Mouse (Mus musculus): ENCODE measurements around the gene Nptx1. TPM values are rescaled to one million over a fixed set of nuclear protein-coding genes. Genes with fewer than 3 reads are reported as not detected.

Gene Nptx1
- polyA plus RNA-seq, 1 experiment from 2014 or later = 1.2 TPM

- H3K4me3 ChIP-seq (ENCODE audit: low read length) = no peak overlapping the region
- no peak overlapping the region for H3K9ac ChIP-seq (ENCODE audit: low read length)
- H3K4me1 ChIP-seq (replicated peaks; ENCODE audit: control insufficient read depth, insufficient read depth, low read length) = no peaks in the 10 kb centered on the region
- no peak overlapping the region for H3K27ac ChIP-seq (ENCODE audit: low read length)
- no peak for ATAC-seq (ENCODE audit: low read depth)
- H3K9me3 ChIP-seq (ENCODE audit: control insufficient read depth, low read length) = no peaks in the 10 kb centered on the region
- no peaks in the 10 kb centered on the region for H3K36me3 ChIP-seq (ENCODE audit: control insufficient read depth, insufficient read depth, low read length)
- 62% methylated on average over 7 of the region's 7 CpGs for WGBS
- H3K4me2 ChIP-seq (ENCODE audit: low read depth, low read length) = no peak overlapping the region
- no peaks in the 10 kb centered on the region for H3K27me3 ChIP-seq (ENCODE audit: control insufficient read depth, insufficient read depth, low read depth, low read length)
These were observed 13.8 kb downstream of the Nptx1 start for GRCm38 (mm10) chr11:119533745-119534144.

- no peak overlapping the region for H3K4me3 ChIP-seq (ENCODE audit: low read length)
- no peak overlapping the region for H3K4me2 ChIP-seq (ENCODE audit: low read depth, low read length)
- no peak overlapping the region for H3K9ac ChIP-seq (ENCODE audit: low read length)
- no peaks in the 10 kb centered on the region for H3K36me3 ChIP-seq (ENCODE audit: control insufficient read depth, insufficient read depth, low read length)
- H3K27me3 ChIP-seq (ENCODE audit: control insufficient read depth, insufficient read depth, low read depth, low read length) = no peaks in the 10 kb centered on the region
- H3K27ac ChIP-seq (ENCODE audit: low read length) = no peak overlapping the region
- no peaks in the 10 kb centered on the region for H3K4me1 ChIP-seq (replicated peaks; ENCODE audit: control insufficient read depth, insufficient read depth, low read length)
- no peak for ATAC-seq (ENCODE audit: low read depth)
- 62% methylated on average over 8 of the region's 8 CpGs for WGBS
- no peaks in the 10 kb centered on the region for H3K9me3 ChIP-seq (ENCODE audit: control insufficient read depth, low read length)
These were observed 15.1 kb downstream of the Nptx1 start for GRCm38 (mm10) chr11:119532460-119532859.

- no peaks in the 10 kb centered on the region for H3K27me3 ChIP-seq (ENCODE audit: control insufficient read depth, insufficient read depth, low read depth, low read length)
- ATAC-seq (ENCODE audit: low read depth) = no peak
- 49% methylated on average over 11 of the region's 11 CpGs for WGBS
These were observed 18.6 kb downstream of the Nptx1 start for GRCm38 (mm10) chr11:119528930-119529329.

GRCm38 (mm10) chr11:119526068-119526966 lies 21.2 kb downstream of the Nptx1 start:
- Histone ChIP-seq H3K4me2 (ENCODE audit: low read depth, low read length) (no peak overlapping the region), H3K27ac (ENCODE audit: low read length) (no peak overlapping the region), H3K9ac (ENCODE audit: low read length) (no peak overlapping the region), H3K4me3 (ENCODE audit: low read length) (no peak overlapping the region), H3K9me3 (ENCODE audit: control insufficient read depth, low read length) (no peaks in the 10 kb centered on the region), H3K4me1 (replicated peaks; ENCODE audit: control insufficient read depth, insufficient read depth, low read length) (peaks cover 2% of the 10 kb centered on the region; the same call in 1 of the 2 replicates), H3K27me3 (ENCODE audit: control insufficient read depth, insufficient read depth, low read depth, low read length) (no peaks in the 10 kb centered on the region), H3K36me3 (ENCODE audit: control insufficient read depth, insufficient read depth, low read length) (no peaks in the 10 kb centered on the region)
- no peak for ATAC-seq (ENCODE audit: low read depth)
- WGBS = 74% methylated on average over 14 of the region's 14 CpGs

More at GRCm38 (mm10) chr11:119528930-119529329, 18.6 kb downstream of the Nptx1 start:
- no peak overlapping the region for H3K27ac ChIP-seq (ENCODE audit: low read length)
- H3K4me2 ChIP-seq (ENCODE audit: low read depth, low read length) = no peak overlapping the region
- peaks cover 2% of the 10 kb centered on the region; the same call in 1 of the 2 replicates for H3K4me1 ChIP-seq (replicated peaks; ENCODE audit: control insufficient read depth, insufficient read depth, low read length)
- no peak overlapping the region for H3K4me3 ChIP-seq (ENCODE audit: low read length)
- no peak overlapping the region for H3K9ac ChIP-seq (ENCODE audit: low read length)
- no peaks in the 10 kb centered on the region for H3K36me3 ChIP-seq (ENCODE audit: control insufficient read depth, insufficient read depth, low read length)
- no peaks in the 10 kb centered on the region for H3K9me3 ChIP-seq (ENCODE audit: control insufficient read depth, low read length)

- no peaks in the 10 kb centered on the region for H3K9me3 ChIP-seq (ENCODE audit: control insufficient read depth, low read length)
- WGBS = under 1% methylated on average over 33 of the region's 33 CpGs
- H3K27me3 ChIP-seq (ENCODE audit: control insufficient read depth, insufficient read depth, low read depth, low read length) = no peaks in the 10 kb centered on the region
- peak; percentile 98 for ATAC-seq (ENCODE audit: low read depth)
- H3K9ac ChIP-seq (ENCODE audit: low read length) = peak overlapping the region; percentile 73
- H3K4me1 ChIP-seq (replicated peaks; ENCODE audit: control insufficient read depth, insufficient read depth, low read length) = peaks cover 2% of the 10 kb centered on the region; the same call in 1 of the 2 replicates
- no peak overlapping the region for H3K27ac ChIP-seq (ENCODE audit: low read length)
- H3K4me2 ChIP-seq (ENCODE audit: low read depth, low read length) = peak overlapping the region; percentile 81
- no peaks in the 10 kb centered on the region for H3K36me3 ChIP-seq (ENCODE audit: control insufficient read depth, insufficient read depth, low read length)
- H3K4me3 ChIP-seq (ENCODE audit: low read length) = peak overlapping the region; percentile 60
These were observed 23.0 kb downstream of the Nptx1 start for GRCm38 (mm10) chr11:119524545-119524949.

- H3K27me3 ChIP-seq (ENCODE audit: control insufficient read depth, insufficient read depth, low read depth, low read length) = no peaks in the 10 kb centered on the region
- H3K27ac ChIP-seq (ENCODE audit: low read length) = 0 out of 2 replicates have a peak overlapping the region, but pooled peaks have one; percentile 6
- no peak overlapping the region for H3K4me3 ChIP-seq (ENCODE audit: low read length)
- peaks cover 2% of the 10 kb centered on the region; the same call in 1 of the 2 replicates for H3K4me1 ChIP-seq (replicated peaks; ENCODE audit: control insufficient read depth, insufficient read depth, low read length)
- no peak overlapping the region for H3K9ac ChIP-seq (ENCODE audit: low read length)
- H3K4me2 ChIP-seq (ENCODE audit: low read depth, low read length) = no peak overlapping the region
- ATAC-seq (ENCODE audit: low read depth) = no peak
- H3K36me3 ChIP-seq (ENCODE audit: control insufficient read depth, insufficient read depth, low read length) = no peaks in the 10 kb centered on the region
- WGBS = 85% methylated on average over 3 of the region's 3 CpGs
- no peaks in the 10 kb centered on the region for H3K9me3 ChIP-seq (ENCODE audit: control insufficient read depth, low read length)
These were observed 24.2 kb downstream of the Nptx1 start for GRCm38 (mm10) chr11:119523392-119523791.

- Histone ChIP-seq H3K9me3 (ENCODE audit: control insufficient read depth, low read length) (no peaks in the 10 kb centered on the region), H3K4me2 (ENCODE audit: low read depth, low read length) (no peak overlapping the region), H3K4me1 (replicated peaks; ENCODE audit: control insufficient read depth, insufficient read depth, low read length) (peaks cover 2% of the 10 kb centered on the region; the same call in 1 of the 2 replicates), H3K4me3 (ENCODE audit: low read length) (no peak overlapping the region), H3K36me3 (ENCODE audit: control insufficient read depth, insufficient read depth, low read length) (no peaks in the 10 kb centered on the region), H3K27ac (ENCODE audit: low read length) (peak overlapping the region; percentile 53), H3K27me3 (ENCODE audit: control insufficient read depth, insufficient read depth, low read depth, low read length) (no peaks in the 10 kb centered on the region), H3K9ac (ENCODE audit: low read length) (no peak overlapping the region)
- WGBS = 63% methylated on average over 8 of the region's 8 CpGs
- no peak for ATAC-seq (ENCODE audit: low read depth)
These were observed 24.8 kb downstream of the Nptx1 start for GRCm38 (mm10) chr11:119522779-119523178.

- WGBS = 70% methylated on average over 6 of the region's 6 CpGs
- H3K27ac ChIP-seq (ENCODE audit: low read length) = peak overlapping the region; percentile 67
- no peak; the same call in 1 of the 2 replicates for ATAC-seq (ENCODE audit: low read depth)
- no peaks in the 10 kb centered on the region for H3K9me3 ChIP-seq (ENCODE audit: control insufficient read depth, low read length)
- H3K4me1 ChIP-seq (replicated peaks; ENCODE audit: control insufficient read depth, insufficient read depth, low read length) = peaks cover 2% of the 10 kb centered on the region; the same call in 1 of the 2 replicates
- H3K27me3 ChIP-seq (ENCODE audit: control insufficient read depth, insufficient read depth, low read depth, low read length) = no peaks in the 10 kb centered on the region
- no peak overlapping the region for H3K4me2 ChIP-seq (ENCODE audit: low read depth, low read length)
- H3K36me3 ChIP-seq (ENCODE audit: control insufficient read depth, insufficient read depth, low read length) = no peaks in the 10 kb centered on the region
- H3K4me3 ChIP-seq (ENCODE audit: low read length) = no peak overlapping the region
- H3K9ac ChIP-seq (ENCODE audit: low read length) = no peak overlapping the region
These were observed 25.4 kb downstream of the Nptx1 start for GRCm38 (mm10) chr11:119521920-119522710.

- ATAC-seq (ENCODE audit: low read depth) = no peak
- Histone ChIP-seq H3K27ac (ENCODE audit: low read length) (no peak overlapping the region), H3K4me1 (replicated peaks; ENCODE audit: control insufficient read depth, insufficient read depth, low read length) (peaks cover 2% of the 10 kb centered on the region; the same call in 1 of the 2 replicates), H3K36me3 (ENCODE audit: control insufficient read depth, insufficient read depth, low read length) (no peaks in the 10 kb centered on the region), H3K9me3 (ENCODE audit: control insufficient read depth, low read length) (no peaks in the 10 kb centered on the region), H3K4me3 (ENCODE audit: low read length) (no peak overlapping the region), H3K27me3 (ENCODE audit: control insufficient read depth, insufficient read depth, low read depth, low read length) (peaks cover under 1% of the 10 kb centered on the region; the same call in 1 of the 2 replicates), H3K9ac (ENCODE audit: low read length) (no peak overlapping the region), H3K4me2 (ENCODE audit: low read depth, low read length) (no peak overlapping the region)
These were observed 26.9 kb downstream of the Nptx1 start for GRCm38 (mm10) chr11:119520713-119521063.

Data from lung, embryonic 16.5 days (tissue).